Mouse (Mus musculus) bone marrow, adult 2 months (tissue): Measurements from ENCODE around the gene Man1a2. TPM values are rescaled to one million over a fixed set of nuclear protein-coding genes. Genes with fewer than 3 reads are reported as not detected.

Experiments used
- H3K27ac ChIP-seq: fragments of 200-500 bp; 2 replicates; pipeline ENCODE4 v1.5.1; 2012; ENCODE audit warnings: low read depth, mild to moderate bottlenecking, control low read depth, inconsistent platforms, low read length; ENCODE audit not compliant: control insufficient read depth, poor library complexity, insufficient read depth
- H3K4me1 ChIP-seq: fragments of 200-500 bp; 2 replicates; pipeline ENCODE4 v1.6.1; 2011; ENCODE audit warnings: low read length; ENCODE audit not compliant: control insufficient read depth, insufficient read depth
- H3K4me3 ChIP-seq: fragments of 200-500 bp; replicated peaks from 2 replicates; pipeline ENCODE3; 2011; ENCODE audit warnings: mild to moderate bottlenecking, low read depth, low read length, control low read depth; ENCODE audit not compliant: control insufficient read depth
- CTCF ChIP-seq: fragments of 200-500 bp; IDR thresholded peaks from 2 replicates; pipeline ENCODE4 v1.5.1; 2011; ENCODE audit warnings: low read length, control low read depth; ENCODE audit not compliant: control insufficient read depth, insufficient read depth
- POLR2A ChIP-seq: fragments of 200-500 bp; IDR thresholded peaks from 2 replicates; pipeline ENCODE4 v1.6.1; 2011; ENCODE audit warnings: low read depth, mild to moderate bottlenecking, control low read depth, low read length, borderline replicate concordance; ENCODE audit not compliant: control insufficient read depth
- WGBS: fragments of 180-500 bp; shearing (Covaris S2); methylation state at CpG from one replicate; pipeline ENCODE4 v1.1.7; 2018; 5-methylcytosine and 5-hydroxymethylcytosine counted together
- polyA plus RNA-seq: library from polyadenylated mRNA; stranded (reverse); fragments of >200 nt; gene quantifications from 2 replicates; pipeline ENCODE4 v1.2.4, GENCODE M21; 2011; ENCODE audit warnings: low replicate concordance; ENCODE audit not compliant: missing spikeins, insufficient read depth, insufficient read length

Gene Man1a2
- polyA plus RNA-seq, 1 experiment, result 19.5 TPM

DNA sequence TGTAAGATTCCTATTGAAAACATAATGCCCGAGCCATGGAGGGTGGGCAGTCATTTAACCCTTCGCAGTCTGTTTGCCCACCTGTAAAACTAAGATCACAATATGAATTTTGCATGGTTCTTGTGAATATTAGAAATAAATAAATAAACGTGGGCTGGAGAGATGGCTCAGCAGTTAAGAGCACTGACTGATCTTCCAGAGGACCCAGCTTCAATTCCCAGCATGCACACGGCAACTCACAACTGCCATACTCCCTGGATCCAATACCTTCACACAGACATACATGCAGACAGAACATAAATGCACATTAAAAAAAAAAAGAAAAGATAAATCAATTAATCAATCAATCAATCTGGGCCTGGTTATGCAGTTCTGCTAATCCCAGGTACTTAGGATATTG lies 30.1 kb upstream of the Man1a2 start:
- WGBS, result 83% methylated on average over 4 of the region's 4 CpGs
- H3K4me3 ChIP-seq, result no peak overlapping the region
- H3K27ac ChIP-seq, result no peak overlapping the region
- TF ChIP-seq CTCF, result no peak
- peaks cover 4% of the 10 kb centered on the region; the same call in 1 of the 2 replicates for H3K4me1 ChIP-seq

DNA sequence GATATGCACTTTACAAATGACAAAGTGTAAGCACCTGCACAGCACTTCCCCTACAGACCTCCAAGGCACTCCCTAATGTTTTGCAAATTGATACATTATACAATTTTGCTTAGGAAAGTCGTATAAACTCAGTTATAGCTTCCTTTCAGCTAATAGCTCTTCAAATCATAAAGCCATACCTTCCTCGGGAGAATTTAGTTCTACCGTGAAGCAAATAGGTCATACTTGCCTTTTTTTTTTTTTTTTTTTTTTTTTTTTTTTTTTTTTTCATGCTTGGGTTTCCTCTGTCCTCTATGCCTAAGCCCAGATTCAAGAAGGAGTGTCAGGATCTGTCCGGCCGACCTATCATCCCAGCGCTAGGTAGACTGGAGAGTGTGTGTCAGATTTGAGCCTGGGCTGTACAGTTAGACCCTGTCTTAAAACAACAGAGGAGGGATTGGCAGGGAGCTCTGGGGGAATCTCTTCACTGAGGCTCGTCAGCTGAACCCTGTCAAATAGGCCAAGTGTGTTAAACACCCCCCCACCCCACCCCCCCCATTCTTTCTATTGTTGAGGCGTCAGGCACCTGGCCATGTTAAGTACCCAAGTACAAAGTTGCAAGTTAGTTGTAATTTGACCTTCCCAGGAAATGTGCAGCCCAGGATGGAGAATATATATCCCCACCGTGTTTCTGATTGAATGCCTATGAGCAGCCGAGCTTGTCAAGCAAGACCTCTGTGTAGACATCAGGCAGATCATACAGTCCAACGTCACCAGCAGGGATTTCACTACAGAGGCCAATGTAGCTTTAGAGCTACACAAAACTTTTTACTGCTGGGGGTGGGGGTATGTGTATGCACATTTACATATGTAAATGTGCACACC lies 28.1 kb upstream of the Man1a2 start:
- Histone ChIP-seq H3K4me3 (no peak overlapping the region), H3K4me1 (peaks cover 4% of the 10 kb centered on the region; the same call in 1 of the 2 replicates), H3K27ac (no peak overlapping the region)
- TF ChIP-seq POLR2A (no peak), CTCF (no peak)
- 78% methylated on average over 11 of the region's 11 CpGs for WGBS

DNA sequence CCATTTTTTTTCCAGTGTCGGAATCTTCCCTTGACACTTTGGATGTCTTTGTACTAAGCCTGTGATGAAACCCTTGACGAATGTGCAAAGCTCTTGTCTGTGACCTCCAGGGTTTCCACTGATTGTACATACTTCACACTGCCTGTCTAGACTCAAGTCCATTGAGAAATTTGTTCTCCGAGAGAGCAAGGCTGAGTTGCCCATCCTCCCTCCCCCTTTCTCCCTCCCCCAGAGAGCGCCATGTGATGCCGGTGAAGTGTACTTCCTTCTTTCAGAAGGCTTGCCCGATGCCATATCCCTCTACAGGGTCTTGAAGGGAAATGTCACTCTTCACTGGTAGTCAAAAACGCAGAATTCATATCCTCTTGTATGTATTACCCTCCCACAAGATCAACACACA lies 26.8 kb upstream of the Man1a2 start:
- no peak overlapping the region for H3K27ac ChIP-seq
- TF ChIP-seq CTCF (no peak), POLR2A (no peak)
- H3K4me3 ChIP-seq, result no peak overlapping the region
- WGBS, result 23% methylated on average over 7 of the region's 7 CpGs
- H3K4me1 ChIP-seq, result peaks cover 4% of the 10 kb centered on the region; the same call in 1 of the 2 replicates

DNA sequence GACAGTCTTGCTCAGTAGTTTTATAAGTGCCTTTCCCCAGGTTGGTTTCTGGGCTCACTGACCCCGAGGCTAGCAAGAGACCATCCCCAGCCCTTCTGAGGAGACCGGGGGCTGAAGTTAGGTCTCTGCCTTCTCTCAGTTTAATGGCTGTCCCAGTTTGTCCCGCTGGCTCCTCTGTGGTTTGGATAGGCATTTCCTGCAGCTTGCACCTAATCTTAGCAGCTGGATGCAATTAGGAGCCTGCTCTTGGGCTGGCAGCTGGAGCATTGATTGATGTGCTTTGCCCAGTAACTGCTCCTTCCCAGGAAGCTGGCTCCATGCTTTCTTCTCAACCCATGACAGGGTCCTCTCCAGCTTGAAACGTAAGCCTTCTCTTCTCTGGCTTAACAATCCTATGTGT lies 26.2 kb upstream of the Man1a2 start:
- Histone ChIP-seq H3K4me1 (peaks cover 4% of the 10 kb centered on the region; the same call in 1 of the 2 replicates), H3K4me3 (no peak overlapping the region), H3K27ac (no peak overlapping the region)
- TF ChIP-seq CTCF (no peak), POLR2A (no peak)
- WGBS, result 55% methylated on average over 4 of the region's 4 CpGs

DNA sequence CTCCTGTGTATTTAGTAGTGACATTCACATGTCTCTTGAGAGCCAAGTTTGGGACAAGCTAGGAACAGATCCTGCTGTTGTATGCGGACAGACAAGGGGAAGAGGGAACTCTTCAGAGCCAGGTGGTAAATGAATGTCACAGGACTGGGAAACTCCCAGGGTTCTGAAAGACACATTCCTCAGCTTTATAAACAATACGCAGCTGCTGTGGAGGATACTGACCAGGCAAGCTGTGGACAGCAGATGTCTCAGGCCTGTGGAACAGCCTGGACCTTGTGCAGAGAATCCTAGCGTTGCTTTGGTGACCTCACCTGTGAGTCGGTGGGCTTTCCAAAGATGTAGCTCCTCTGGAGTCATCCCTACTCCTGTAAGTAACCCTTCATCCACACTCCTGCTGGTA lies 21.8 kb upstream of the Man1a2 start:
- WGBS, result 83% methylated on average over 4 of the region's 4 CpGs
- Histone ChIP-seq H3K27ac (no peak overlapping the region), H3K4me1 (peaks cover 6% of the 10 kb centered on the region; the same call in 1 of the 2 replicates), H3K4me3 (no peak overlapping the region)
- TF ChIP-seq CTCF (no peak), POLR2A (no peak)

DNA sequence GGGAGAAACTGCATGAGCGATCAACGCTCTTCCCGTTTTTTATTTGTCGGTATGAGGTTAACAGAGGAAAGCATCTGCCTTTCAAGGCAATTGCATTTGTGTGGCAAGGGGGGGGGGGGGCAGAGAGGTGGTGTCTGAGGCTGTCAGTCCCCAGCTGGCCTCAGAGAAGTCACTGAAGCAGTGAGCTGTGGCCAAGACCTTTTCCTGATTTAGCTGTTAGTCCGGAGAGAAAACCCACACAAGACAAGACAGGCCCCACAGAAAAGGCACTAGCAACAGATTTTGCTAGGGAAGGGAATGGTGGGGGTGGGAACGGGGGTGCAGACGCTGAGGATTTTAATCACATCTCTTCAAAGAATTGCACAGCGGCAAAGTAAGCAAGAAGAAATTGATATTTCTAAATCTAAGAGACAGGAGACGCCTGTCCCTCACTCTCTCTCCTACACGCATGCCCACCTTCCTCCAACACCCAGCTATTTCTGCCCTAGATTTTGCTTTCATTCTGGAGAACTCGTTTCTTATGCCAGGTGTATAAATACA lies 19.9 kb upstream of the Man1a2 start:
- no peak for TF ChIP-seq CTCF
- TF ChIP-seq POLR2A, result no peak
- WGBS, result 35% methylated on average over 11 of the region's 11 CpGs
- Histone ChIP-seq H3K27ac (peak overlapping the region; percentile 41; the same call in 1 of the 2 replicates), H3K4me1 (peaks cover 1% of the 10 kb centered on the region; the same call in 1 of the 2 replicates), H3K4me3 (no peak overlapping the region)

DNA sequence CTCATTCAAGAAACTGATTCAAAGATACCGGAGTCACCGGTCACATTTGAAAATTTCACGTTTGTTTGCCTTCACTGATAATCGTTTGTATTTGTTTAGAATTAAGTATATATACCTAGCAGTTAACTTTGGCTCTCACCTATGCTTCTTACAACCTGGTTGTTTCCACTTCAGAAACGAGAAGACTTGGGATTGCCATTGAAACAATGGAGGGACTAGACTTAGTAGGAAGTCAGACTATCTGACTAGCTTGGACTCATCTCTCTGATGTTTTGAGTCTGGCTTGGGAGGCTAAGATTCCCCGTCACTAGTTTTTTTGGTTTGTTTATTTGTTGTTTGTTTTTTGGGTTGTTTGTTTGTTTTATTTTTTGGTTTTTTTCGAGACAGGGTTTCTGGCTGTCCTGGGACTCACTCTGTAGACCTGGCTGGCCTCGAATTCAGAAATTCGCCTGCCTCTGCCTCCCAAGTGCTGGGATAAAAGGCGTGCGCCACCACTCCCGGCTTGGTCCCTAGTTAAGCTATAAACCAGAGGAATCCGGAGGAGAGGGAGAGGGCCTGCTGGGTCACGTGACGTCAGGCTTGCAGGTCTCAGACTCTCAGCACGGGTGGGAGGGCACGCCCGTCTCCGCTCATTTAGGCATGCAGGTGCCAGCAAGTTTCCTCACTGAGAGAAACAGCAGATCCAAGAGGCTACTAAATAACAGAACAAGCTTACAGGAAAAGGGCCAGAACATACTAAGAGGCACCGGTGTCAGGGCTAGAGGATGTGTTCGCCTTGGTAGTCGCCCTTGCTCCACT lies 18.7 kb upstream of the Man1a2 start:
- WGBS, result 76% methylated on average over 22 of the region's 22 CpGs

DNA sequence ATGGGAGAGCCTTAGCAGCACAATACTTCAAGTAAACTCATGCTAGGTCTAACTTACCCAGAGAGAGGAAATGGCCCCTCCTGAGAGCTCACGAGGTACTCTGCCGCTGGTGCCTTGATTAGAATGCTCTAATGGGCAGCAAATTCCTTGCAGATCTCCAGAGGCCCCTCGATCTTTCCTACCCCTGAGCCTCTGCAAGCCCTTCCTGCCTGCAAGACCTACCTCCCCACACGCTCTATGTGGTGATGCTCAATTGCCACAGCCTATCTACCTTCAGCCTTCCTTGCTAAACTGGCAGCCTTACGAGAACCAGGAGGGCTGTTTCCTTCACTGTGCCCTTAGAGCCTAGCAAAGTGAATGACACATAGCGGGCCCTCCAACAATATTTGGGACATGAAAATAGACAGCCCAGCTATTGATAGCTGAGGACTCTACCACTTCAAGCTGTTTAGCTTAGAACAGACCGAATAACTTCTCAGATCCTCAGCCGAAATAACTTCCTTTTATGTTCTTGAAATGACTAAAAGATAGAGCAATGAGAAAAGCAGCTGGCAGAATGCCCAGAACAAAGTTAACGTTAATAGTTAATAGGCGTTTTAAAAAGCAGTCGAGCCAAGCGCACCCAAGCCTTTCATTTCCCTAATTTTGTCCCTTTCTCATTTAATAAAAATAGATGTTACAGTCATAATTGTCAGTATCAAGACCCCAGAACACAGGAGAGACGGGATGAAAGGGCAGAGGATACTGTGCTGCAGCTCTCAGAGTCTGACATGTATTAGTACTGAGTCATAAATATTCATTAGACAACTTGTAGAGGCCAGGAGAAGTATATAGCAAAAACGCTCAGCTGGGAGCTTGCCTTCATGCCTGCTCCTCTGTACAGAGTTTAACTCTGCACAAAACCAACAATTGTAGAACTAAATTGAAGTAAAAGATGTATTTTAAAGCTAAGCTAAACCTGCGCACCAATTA lies 17.9 kb upstream of the Man1a2 start:
- H3K4me3 ChIP-seq, result no peak overlapping the region
- no peak for TF ChIP-seq CTCF
- no peak for TF ChIP-seq POLR2A
- H3K27ac ChIP-seq, result peak overlapping the region; percentile 59
- H3K4me1 ChIP-seq, result peaks cover 1% of the 10 kb centered on the region; the same call in 1 of the 2 replicates
- 13% methylated on average over 15 of the region's 15 CpGs for WGBS

More for the DNA sequence above, 18.7 kb upstream of the Man1a2 start:
- Histone ChIP-seq H3K27ac (no peak overlapping the region), H3K4me3 (no peak overlapping the region), H3K4me1 (peaks cover 1% of the 10 kb centered on the region; the same call in 1 of the 2 replicates)
- no peak for TF ChIP-seq POLR2A
- TF ChIP-seq CTCF, result no peak
